Mouse (Mus musculus) layer of hippocampus, adult 9-11 months (tissue): ENCODE data around the gene Nudt5.

Experiments used
- DNase-seq: peaks from one replicate; pipeline ENCODE4 v3.0.0; 2022

Nudt5 gene

DNA sequence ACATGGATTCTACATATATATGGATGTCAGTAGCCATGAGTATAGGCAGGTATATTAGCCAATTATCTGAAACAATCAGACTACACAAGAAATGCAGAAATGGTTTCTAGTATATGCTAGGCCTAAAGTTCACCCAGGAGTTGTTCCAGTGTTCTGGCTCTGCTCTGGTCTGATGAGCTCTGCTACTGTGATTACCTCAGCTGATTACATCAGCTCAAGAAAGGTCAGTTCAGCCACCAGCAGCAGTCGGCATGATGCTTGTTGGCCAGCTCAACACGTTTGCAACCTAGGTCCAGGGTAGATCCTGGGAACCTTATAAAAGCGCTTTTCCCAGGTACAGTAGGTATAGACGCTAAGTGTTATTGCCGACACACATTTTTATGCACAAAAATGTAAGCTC is 24.9 kb downstream of the Nudt5 start:
- no peak for DNase-seq

- no peak for DNase-seq
Measured at GRCm38 (mm10) chr2:5877446-5877845, 32.6 kb downstream of the Nudt5 start.

GRCm38 (mm10) chr2:5888865-5889264 is 44.0 kb downstream of the Nudt5 start:
- no peak for DNase-seq

DNA sequence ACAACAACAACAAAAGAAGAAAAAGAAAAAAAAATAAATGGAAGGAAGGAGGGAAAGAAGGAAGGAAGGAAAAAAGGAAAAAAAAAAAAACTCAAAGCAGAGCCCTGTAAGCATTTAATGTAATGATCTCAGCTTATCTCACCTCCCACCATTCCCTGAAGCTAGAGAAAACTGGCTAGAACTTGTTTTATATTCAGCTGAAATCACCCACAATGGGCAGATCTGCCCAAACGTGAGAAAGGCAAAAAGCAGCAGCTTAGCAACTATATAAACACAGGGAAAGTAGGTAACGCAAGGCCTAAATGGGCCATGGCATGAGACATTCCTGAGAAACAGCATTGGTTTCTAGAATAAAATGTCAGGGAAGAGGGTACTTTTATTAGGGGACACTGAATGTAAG is 44.6 kb downstream of the Nudt5 start:
- no peak for DNase-seq

- DNase-seq = no peak
Measured at GRCm38 (mm10) chr2:5894296-5894695, 49.5 kb downstream of the Nudt5 start.

GRCm38 (mm10) chr2:5894843-5895570 is 50.2 kb downstream of the Nudt5 start, which contains the start of gene Sec61a2:
Gene Sec61a2 (minus strand): TSS chr2:5895432.
- peak; percentile 98 for DNase-seq

GRCm38 (mm10) chr2:5900145-5900544 is 55.3 kb downstream of the Nudt5 start:
- no peak for DNase-seq

GRCm38 (mm10) chr2:5906092-5906491 is 61.3 kb downstream of the Nudt5 start:
- peak; percentile 74 for DNase-seq

- no peak for DNase-seq
Measured at GRCm38 (mm10) chr2:5906625-5907024, 61.8 kb downstream of the Nudt5 start.

- no peak for DNase-seq
Measured at GRCm38 (mm10) chr2:5911282-5911965, 66.6 kb downstream of the Nudt5 start.
